Mouse (Mus musculus) inflammation-experienced regulatory T-cells, adult 6 months (primary cell): ENCODE data around the gene Dclk1. TPM values are rescaled to one million over a fixed set of nuclear protein-coding genes. Genes with fewer than 3 reads are reported as not detected.

Experiments
- ATAC-seq: one replicate; pipeline ENCODE4 v1.8.0; 2017
- polyA plus RNA-seq, 3 experiments: library from polyadenylated mRNA; unstranded; fragments of 100-300 nt; shearing (Covaris generic); gene quantifications; one replicate each; pipeline ENCODE4 v1.2.1; 2017

The Dclk1 gene
- polyA plus RNA-seq, 3 experiments from 2014 or later: 0.15 to 0.70 (median 0.16) TPM

- ATAC-seq: no peak
These were observed 23.9 kb downstream of the Dclk1 start for GRCm38 (mm10) chr3:55266091-55266490.

DNA sequence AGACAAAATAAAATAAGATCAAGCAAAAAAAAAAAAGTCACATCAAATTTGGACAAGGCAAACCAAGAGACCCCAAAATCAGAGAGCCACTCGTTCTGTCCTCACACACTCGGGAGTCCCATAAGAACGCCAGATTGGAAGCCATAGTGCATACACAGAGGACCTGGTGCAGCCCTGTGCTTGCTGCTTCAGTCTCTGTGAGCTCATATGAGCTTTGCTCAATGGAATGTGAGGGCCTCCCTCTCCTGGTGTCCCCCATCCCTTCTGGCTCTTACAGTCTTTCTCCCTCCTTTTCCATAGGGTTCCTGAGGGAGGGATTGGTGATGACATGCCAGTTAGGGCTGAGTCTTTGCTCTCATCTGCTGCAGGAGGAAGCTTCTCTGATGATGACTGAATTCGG is 27.6 kb downstream of the Dclk1 start:
- no peak for ATAC-seq

GRCm38 (mm10) chr3:55270345-55270744 is 28.2 kb downstream of the Dclk1 start:
- no peak for ATAC-seq

DNA sequence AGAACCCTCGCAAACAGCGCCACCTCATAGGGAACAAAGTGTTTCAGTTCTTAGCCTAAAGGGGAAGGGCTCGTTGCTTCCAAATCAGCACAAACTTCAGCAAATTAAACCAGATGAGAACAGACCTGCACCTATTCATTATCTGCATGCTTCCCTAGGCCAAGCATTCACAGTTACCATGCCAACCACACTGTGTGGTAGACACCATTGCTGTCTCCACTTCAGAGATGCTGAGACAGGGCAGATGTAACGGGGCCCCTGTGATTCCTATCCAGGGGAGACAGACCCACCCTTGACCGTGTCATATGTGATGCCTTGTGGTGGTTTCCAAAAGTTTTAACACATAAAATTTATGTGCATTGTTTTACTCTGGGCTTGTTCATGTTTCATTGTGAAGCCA is 28.8 kb downstream of the Dclk1 start:
- no peak for ATAC-seq

DNA sequence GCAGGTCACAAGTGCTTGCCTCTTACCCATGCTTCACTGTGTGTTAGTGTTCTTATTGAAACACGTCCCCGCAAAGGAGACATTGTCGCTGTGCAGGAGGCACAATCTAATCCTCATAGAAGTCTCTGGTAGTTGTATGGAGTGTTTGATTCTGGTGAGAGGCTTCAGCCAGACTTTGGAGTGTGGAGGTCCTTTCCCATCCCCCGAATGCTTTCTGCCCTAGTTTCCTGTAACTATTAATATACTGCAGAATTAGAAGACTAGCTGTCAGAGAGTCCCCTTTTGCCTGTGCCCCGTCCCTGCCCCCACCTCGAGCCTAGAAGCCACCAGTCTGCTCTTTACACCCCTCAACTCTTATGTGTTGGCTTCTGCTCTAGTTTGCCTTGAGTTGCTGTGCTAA is 30.4 kb downstream of the Dclk1 start:
- no peak for ATAC-seq

GRCm38 (mm10) chr3:55276446-55276845 is 34.3 kb downstream of the Dclk1 start:
- ATAC-seq: no peak

DNA sequence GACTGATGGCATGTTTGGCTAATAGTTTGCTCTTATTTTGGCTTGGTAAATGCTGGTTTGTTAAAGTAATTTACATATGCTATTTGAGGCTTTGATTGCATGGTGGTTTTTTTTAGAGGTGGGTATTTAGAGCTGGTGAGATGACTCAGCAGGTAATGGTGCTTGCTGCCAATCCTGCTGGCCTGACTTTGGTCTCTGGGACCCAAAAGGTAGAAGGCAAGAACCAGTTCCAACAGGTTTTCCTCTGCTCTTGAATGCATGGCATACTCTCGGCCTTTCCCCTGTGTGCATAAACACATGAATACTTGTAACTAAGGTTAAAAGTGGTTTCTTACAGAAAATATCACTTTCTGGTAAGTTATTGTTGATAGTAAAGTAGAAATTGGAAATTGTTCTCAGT is 34.7 kb downstream of the Dclk1 start:
- ATAC-seq: no peak

DNA sequence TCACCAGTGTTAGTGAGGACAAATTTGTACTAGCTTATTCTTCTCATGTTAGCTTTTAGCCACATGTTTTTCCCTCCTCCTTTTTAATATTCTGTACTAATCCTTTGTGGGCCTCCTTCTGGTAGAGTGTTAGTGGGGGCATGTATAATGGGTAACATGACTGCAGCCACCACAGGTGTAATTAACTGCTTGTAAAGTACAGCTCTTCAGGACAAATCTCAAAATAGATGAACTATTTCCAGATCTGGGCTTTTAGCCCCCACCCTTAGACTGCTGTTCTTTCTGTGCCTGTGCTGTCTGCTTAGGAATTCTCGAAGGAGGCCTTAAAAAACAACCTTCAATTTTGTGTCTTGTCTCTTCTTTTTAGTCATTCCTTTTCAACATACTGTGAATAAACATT is 35.7 kb downstream of the Dclk1 start:
- no peak for ATAC-seq

- no peak for ATAC-seq
These were observed 37.8 kb downstream of the Dclk1 start for GRCm38 (mm10) chr3:55279923-55280322.

- ATAC-seq: no peak
These were observed 38.3 kb downstream of the Dclk1 start for GRCm38 (mm10) chr3:55280471-55280870.

DNA sequence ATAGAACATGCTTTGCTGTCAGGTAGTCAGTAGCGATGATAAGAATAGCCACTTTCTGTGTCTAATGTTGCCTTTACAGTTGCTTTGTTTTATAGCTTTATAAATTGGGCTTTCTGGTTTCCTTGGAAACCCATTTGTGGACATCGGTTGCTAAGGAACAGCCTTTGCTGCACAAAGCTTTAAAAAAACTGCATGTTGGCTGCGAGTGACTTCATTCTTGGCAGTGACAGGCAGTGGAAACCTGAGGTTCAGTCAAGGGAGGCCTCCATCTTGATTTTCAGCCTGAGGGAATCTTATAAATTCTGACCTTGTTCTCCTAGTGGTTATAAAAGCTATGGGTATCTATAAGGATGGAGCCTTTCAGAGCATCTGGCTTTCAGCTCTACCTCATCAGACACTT is 42.1 kb downstream of the Dclk1 start:
- no peak for ATAC-seq

GRCm38 (mm10) chr3:55288726-55289125 is 46.6 kb downstream of the Dclk1 start:
- ATAC-seq: no peak

- no peak for ATAC-seq
These were observed 49.8 kb downstream of the Dclk1 start for GRCm38 (mm10) chr3:55291964-55292363.

GRCm38 (mm10) chr3:55292783-55293430 is 50.7 kb downstream of the Dclk1 start:
- no peak for ATAC-seq

- no peak for ATAC-seq
These were observed 63.5 kb downstream of the Dclk1 start for GRCm38 (mm10) chr3:55305653-55306052.

- ATAC-seq: no peak
These were observed 65.5 kb downstream of the Dclk1 start for GRCm38 (mm10) chr3:55307553-55308177.

DNA sequence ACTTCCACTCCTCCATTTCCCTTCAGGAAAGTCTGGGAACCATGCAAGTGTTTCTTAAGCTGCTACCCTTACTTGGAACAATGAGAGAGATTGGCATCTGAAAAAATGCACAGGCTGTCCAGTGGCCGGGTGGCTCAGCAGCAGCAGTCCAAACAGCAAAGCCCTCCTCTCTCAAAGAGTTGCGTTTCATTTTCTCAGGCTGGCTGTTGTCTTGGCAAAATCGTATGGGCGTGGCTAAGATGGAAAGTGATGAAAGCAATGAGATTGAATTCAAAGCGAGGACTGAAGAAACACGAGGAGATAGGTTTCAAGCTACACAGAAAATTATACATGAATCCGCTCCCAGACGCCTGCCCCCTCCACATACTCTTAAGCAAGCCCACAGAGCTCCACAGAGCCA is 67.8 kb downstream of the Dclk1 start:
- ATAC-seq: no peak

DNA sequence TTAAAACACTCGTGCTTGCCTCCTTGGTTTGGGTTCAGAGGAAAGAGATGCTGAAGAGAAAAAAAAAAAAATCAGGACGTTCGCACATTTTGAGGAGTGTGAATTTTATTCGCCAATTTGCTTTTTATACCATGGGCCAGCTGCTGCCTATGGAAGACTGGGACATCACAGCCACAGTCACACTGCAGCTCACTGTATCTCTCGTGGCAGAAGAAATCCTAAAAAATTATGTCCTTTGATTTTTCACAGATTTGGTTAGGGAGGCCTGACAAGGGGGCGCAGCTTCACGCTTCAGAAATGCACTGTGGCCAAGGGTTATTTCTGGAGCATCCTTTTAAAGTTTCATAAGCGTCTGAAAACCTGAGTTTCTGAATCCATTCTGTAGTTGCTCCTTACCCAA is 73.7 kb downstream of the Dclk1 start:
- ATAC-seq: no peak

GRCm38 (mm10) chr3:55318021-55318420 is 75.9 kb downstream of the Dclk1 start:
- ATAC-seq: no peak

- ATAC-seq: no peak
These were observed 78.4 kb downstream of the Dclk1 start for GRCm38 (mm10) chr3:55320572-55320971.

- no peak for ATAC-seq
These were observed 81.9 kb downstream of the Dclk1 start for GRCm38 (mm10) chr3:55324029-55324428.

- ATAC-seq: no peak
These were observed 88.3 kb downstream of the Dclk1 start for GRCm38 (mm10) chr3:55330496-55330895.

- ATAC-seq: no peak
These were observed 89.5 kb downstream of the Dclk1 start for GRCm38 (mm10) chr3:55331694-55332093.

DNA sequence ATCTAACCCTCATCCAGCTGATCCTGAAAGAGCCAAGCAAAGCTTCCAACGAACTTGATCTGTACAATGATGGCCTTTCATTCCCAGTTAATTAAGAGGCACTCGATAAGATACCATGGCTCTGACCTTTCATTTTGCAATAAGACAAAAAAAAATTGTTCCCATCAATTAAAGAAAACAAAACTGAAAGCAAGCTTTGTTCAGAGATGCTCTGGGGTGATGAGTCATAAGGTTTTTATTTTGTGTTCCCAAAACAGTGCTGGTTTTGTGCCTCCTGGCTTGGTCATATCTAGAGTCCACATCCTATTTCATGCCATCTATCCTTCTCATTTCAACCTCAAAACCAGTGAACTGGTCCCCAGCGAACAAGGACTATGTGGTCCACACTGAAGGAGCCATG is 91.3 kb downstream of the Dclk1 start:
- no peak for ATAC-seq

GRCm38 (mm10) chr3:55336895-55337294 is 94.7 kb downstream of the Dclk1 start:
- no peak for ATAC-seq
